Mouse (Mus musculus) WW6 (cell line): Measurements from ENCODE around the gene Clcc1.
"Not testable (repeated sequence)": the region's sequence is repeated elsewhere in the genome, so short reads cannot be mapped to it uniquely, and the experiment has no call there.

Source experiments
- DNase-seq: peaks from one replicate; pipeline ENCODE4 v3.0.0-alpha.2; 2013; ENCODE audit warnings: low read depth, low spot score

The Clcc1 gene

GRCm38 (mm10) chr3:108653710-108654379 lies at the start of gene Clcc1:
Gene Clcc1, plus strand, starts transcription at chr3:108653913.
- DNase-seq = peak; percentile 77

DNA sequence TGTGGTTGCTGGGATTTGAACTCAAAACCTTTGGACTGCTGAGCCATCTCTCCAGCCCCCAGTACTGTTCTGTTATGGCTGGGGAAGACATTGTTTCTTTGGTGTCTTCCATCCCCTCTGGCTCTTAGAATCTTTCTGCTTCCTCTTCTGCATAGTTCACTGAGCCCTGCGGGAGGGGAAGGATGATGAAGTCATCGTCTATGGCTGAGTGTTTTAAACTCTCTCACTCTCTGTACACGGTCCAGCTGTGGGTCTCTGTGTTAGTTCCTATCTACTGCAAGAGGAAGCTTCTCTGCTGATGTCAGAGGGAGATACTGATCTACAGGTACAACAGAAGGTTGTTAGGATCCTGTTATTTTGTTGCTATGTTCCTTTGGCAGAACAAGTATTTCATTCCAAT lies 44.8 kb upstream of the Clcc1 start:
- no peak for DNase-seq

GRCm38 (mm10) chr3:108634761-108635160 lies 19.0 kb upstream of the Clcc1 start:
- DNase-seq = no peak

DNA sequence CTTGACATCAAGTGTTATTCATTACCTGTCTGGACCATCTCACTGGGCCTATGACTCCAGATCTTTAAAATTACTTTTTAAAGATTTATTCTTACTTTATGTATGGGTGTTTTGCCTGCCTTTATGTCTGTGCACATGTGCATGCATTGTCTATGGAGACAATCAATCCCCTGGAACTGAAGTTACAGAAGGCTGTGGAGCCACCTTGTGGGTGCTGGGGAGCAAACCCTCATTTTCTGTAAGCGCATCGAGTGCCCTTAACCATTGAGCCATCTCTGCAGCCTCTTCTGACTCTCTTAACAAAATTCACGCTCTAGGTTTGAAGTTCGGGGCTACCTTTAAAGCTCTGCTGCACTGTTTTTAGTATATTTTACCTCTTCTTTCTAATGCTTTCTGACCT lies 14.3 kb upstream of the Clcc1 start:
- DNase-seq = no peak

GRCm38 (mm10) chr3:108640998-108641397 lies 12.7 kb upstream of the Clcc1 start:
- DNase-seq = no peak

DNA sequence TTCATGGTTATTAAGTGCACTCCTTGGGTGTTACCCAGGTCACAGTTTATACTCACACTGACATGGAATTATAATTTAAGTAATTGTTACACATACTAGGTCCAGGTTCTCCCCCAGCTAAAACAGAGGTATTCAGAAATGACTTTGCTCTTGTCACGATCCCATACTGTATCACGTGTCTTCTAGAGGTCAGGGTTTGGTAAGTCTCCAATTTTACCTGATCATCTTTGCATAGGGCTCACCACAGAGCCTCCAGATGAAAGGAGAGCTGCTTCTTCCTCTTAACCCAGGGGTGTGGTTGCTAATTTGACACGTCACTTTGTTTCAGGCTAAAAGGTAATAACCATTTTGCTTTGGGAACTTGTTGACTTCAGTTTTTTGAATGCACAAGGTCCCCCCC lies 8.9 kb upstream of the Clcc1 start:
- DNase-seq = no peak

- DNase-seq = no peak
Measured at GRCm38 (mm10) chr3:108646036-108646435, 7.7 kb upstream of the Clcc1 start.

DNA sequence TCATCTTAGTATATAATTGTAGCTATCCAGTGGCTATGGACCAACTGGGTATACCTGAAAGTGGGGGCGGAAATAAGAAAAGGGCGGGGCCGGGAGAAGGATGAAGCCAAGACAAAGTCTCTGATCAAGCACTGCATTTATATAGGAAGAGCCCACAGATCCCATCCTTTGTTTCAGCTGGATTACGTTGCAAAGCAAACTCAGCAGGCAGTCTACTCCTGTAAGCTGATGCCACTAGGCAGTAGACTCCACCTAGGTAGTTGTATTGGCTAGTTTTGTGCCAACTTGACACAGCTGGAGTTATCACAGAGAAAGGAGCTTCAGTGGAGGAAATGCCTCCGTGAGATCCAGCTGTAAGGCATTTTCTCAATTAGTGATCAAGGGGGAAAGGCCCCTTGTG lies 6.0 kb upstream of the Clcc1 start:
- not testable (repeated sequence) for DNase-seq

DNA sequence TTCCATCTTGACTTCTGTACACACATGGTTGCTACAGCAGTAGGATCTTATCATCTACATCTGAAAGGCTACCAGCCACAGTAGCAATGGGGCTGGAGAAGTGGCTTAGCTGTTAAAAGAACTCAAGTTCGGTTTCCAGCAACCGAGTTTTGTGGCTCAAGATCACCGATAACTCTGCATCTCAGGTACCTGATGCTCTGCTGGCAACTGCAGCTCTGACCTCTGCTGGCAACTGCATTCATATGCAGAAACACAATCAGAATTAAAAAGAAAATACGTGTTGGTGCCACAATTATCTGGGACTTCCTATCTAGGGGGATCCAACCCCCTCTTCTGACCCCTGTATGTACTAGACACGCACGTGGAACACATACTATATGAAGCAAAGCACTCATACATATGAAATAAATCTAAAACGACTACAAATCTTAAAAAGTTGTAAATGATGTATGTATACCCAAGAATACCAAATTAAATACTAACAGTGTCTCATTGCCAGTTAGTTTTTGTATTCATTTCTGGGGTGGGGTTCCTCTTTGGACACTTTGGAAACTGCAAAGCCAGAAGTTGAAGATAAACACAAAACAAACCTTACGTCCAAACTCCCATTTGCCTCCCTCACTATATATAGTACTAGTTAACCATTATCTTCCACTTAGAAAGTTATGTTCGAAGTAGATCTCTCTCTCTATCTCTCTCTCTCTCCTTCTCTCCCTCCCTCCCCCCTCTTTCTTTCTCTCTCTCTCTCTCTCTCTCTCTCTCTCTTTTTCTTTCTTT lies 659 bp upstream of the Clcc1 start:
- no peak for DNase-seq

DNA sequence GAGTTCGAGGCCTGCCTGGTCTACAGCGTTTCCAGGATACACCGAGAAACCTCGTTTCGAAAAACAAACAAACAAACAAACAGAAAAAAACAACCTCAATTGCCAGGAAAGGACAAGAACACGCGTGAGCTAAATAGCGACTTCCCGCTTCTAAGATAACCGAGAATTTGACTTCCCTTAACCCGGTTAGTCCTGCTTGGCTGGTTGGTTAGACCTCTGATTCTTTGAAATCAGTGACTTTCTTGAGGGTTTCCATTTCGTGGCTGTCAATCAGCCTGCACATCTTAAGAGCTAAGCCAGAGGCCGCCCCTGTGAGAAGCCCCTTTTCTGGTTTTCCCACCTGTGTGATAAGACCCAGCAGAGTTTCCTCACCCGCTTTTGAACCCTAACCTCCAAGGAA lies 853 bp downstream of the Clcc1 start:
- no peak for DNase-seq

GRCm38 (mm10) chr3:108655486-108655885 lies 1.8 kb downstream of the Clcc1 start:
- no peak for DNase-seq

GRCm38 (mm10) chr3:108658612-108659011 lies 4.9 kb downstream of the Clcc1 start:
- no peak for DNase-seq

DNA sequence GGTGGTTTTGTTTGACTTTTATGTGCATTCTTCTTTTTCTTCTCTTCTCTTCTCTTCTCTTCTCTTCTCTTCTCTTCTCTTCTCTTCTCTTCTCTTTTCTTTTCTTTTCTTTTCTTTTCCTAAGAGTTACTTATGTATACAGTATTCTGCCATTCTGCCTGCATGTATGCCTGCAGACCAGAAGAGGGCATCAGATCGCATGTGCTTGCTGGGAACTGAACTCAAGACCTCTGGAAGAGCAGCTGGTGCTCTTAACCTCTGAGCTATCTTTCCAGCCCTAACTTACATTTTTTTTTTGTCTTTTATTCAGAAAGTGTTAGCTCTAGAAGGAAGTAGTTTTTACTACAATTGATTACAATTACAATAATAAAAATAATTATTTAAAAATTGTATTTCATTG lies 7.2 kb downstream of the Clcc1 start:
- no peak for DNase-seq

DNA sequence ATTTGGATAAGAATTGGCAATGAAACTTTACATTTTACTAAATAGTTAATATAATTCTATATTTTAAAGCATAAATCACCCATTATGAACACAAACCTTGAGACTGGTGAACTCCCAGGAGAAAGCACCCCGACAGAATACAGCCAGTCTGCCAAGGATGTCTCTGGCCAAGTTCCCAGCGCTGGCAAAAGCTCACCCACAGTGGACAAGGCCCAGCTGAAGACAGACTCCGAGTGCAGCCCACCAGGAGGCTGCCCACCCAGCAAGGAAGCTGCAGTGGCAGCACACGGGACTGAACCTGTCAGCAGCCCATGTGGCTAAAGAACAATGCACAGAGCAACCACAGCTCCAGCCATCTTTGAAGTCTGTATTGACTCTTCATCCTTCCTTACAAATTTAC lies 22.9 kb downstream of the Clcc1 start:
- DNase-seq = no peak

DNA sequence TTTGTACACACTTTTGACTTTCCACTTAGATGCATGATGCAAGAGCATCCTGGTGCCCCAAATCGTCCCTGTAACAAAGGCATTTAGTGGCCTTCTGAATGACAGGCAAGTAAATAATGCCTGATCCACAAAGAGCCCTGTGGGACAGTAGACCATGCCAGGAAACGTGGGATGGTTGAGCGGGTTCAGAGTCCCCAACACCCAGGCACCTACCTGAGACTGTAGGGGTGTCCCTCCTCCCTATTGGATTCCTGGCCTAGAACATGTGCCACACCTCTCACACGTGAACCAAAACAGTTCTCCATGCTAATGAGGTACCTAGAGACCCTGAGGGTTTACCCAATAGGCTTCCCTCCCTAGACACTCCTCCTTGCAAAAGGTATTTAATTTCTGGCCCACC lies 27.3 kb downstream of the Clcc1 start:
- DNase-seq = no peak

DNA sequence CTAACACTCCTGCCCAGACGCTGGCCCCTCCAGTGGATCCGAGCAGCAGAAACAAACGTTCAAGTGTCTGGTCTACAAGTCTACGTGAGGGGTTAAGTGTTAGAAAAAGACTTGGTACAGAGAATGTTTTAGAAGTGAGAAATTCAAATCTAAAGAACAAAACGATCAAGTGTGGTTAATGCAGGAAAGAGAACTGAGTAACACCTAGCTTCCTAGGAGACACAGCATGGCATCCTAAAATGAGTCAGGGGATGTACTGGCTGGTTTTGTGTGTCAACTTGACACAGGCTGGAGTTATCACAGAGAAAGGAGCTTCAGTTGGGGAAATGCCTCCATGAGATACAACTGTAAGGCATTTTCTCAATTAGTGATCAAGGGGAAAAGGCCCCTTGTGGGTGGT lies 29.9 kb downstream of the Clcc1 start:
- not testable (repeated sequence) for DNase-seq

- no peak for DNase-seq
Measured at GRCm38 (mm10) chr3:108685701-108686100, 32.0 kb downstream of the Clcc1 start.

DNA sequence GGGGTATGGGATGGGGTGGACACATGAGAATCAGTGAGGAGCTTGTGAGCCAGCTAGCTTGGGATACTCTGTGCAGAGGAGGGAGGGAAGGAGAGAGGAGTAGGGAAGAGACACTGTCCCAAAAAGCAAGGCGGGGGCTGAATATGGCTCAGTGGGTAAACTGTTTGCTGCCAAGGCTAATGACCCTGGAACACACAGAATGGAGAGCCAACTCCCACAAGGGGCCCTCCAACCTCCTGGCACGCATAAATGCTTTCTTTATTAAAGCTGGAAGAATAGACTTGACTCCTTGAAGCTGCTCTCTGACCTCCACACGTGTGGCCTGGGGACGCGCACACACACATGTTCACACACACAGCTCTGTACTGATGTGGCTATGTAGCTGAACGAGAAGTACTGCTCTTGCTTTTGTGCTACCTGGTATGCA lies 35.3 kb downstream of the Clcc1 start:
- no peak for DNase-seq

DNA sequence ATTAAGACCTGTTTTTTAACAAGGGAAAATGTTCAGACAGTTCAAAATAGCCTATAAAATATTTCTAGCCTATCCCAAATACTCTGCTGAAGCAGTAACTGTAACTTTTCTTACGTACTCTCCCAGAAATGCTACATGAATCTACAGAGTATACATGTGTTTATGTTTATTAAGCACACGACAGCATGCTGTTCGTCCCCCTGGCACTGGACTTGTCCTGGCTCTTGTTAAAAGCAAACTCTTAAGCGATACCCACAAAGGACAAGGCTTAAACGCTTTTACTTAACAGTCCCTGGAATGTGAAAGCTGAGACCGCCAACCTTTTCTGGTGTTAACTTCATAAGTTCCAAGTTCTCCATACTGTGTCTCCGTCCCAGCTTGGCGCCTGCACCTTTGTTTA lies 35.7 kb downstream of the Clcc1 start:
- DNase-seq = no peak

- DNase-seq = no peak
Measured at GRCm38 (mm10) chr3:108689979-108690378, 36.3 kb downstream of the Clcc1 start.

- DNase-seq = no peak
Measured at GRCm38 (mm10) chr3:108694321-108694720, 40.6 kb downstream of the Clcc1 start.

DNA sequence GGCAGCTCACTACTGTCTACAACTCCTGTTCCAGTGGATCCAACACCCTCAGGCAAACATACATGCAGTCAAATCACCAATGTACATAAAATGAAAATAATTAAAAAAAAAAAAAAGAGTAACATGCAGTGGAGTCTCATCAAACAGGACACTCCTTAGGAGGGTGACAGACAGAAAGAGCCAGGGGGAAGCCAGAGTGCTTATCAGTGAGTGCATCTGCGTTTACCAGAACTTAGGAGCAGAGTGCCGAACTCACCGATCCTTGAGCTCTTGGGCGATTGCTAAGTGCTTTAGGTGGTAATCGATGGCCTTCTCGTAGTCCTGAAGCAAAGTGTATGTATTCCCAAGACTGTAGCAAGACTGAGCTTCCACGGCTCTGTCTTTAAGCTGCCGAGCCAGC lies 44.9 kb downstream of the Clcc1 start:
- no peak for DNase-seq

DNA sequence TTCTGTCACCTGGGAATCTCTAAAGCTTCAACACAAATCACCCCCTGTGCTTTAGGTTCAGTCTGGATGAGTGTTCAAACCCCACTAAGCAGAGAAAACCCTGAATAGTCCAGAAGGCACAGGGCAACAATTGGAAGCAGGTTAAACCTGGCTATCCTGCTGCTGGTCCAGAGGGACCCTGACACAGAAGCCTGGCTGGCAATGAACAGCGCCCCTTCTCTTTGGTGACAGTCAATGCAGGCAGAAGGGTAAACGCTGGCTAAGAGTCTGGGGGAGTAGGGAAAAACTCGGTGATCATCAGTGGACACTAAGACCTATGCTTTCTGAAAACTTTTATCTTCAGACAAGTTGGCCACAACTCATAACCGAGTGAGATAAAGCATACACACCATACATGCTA lies 46.1 kb downstream of the Clcc1 start:
- no peak for DNase-seq
